In genomic region chr10:81177491-81177925, GRCm38 (mm10) we compare ENCODE assay signal across 8 mouse cellular contexts. TPM values are rescaled to one million over a fixed set of nuclear protein-coding genes. Genes with fewer than 3 reads are reported as not detected.
A peak's percentile ranks its signal among the peaks of the same experiment; 100 is the strongest.
DNase-seq lines count a peak whose midpoint lies in the region; ATAC-seq and TF ChIP-seq lines count a peak whose summit lies in the region.

No protein-coding gene starts in this region.

- DNase-seq in right cerebral cortex, postnatal 4 days, result peak; percentile 54
- no peak for DNase-seq in right cerebral cortex, postnatal 25 days
- peak; percentile 53 for DNase-seq in c-Kit-positive CD71-positive TER-119-positive erythroid progenitor cells, embryonic 14.5 days (ENCODE audit: low spot score)
- peak; percentile 52 for DNase-seq in limb, embryonic 10.5 days (ENCODE audit: low spot score)
- DNase-seq in layer of hippocampus, postnatal 14 days (ENCODE audit: low spot score in 2 of 2), result no peak
- DNase-seq in frontal cortex, adult 2 months (ENCODE audit: extremely low spot score in 1 of 2, low spot score in 1 of 2), result no peak

- H3K4me3 ChIP-seq in heart, embryonic 14.5 days (ENCODE audit: control insufficient read depth in 1 of 2, insufficient read depth in 1 of 2, low read depth in 1 of 2, low read length in 2 of 2), result peak overlapping the region; percentile 81 to 90
- peak overlapping the region; percentile 96 for H3K4me3 ChIP-seq in limb, embryonic 10.5 days
- peak overlapping the region; percentile 92 for H3K4me3 ChIP-seq in olfactory bulb, adult 2 months (ENCODE audit: insufficient read depth, low read depth, low read length)

- 6% methylated on average over 16 of the region's 16 CpGs for WGBS in heart, embryonic 14.5 days
- WGBS in limb, embryonic 10.5 days, result 19% methylated on average over 16 of the region's 16 CpGs
- WGBS in olfactory bulb, adult 2 months, result 8% methylated on average over 16 of the region's 16 CpGs

- TF ChIP-seq POLR2A in olfactory bulb, adult 2 months (IDR thresholded peaks at IDR 0.05; ENCODE audit: insufficient read depth, low read depth, low read length), result no peak

- peaks cover 52% of the 10 kb centered on the region for H3K36me3 ChIP-seq in heart, embryonic 14.5 days (ENCODE audit: control insufficient read depth, insufficient read depth, low read length)
- H3K36me3 ChIP-seq in limb, embryonic 10.5 days, result peaks cover 59% of the 10 kb centered on the region

- H3K27ac ChIP-seq in heart, embryonic 14.5 days (replicated peaks in 1 of 2; ENCODE audit: control insufficient read depth in 1 of 2, insufficient read depth in 1 of 2, low read depth in 2 of 2, low read length in 2 of 2), result peak overlapping the region; percentile 76 to 93
- peak overlapping the region; percentile 97 for H3K27ac ChIP-seq in limb, embryonic 10.5 days
- no peak overlapping the region; the same call in 1 of the 2 replicates for H3K27ac ChIP-seq in olfactory bulb, adult 2 months (ENCODE audit: insufficient read depth, low read depth, low read length)

- peak overlapping the region; percentile 95 for H3K4me2 ChIP-seq in heart, embryonic 14.5 days (ENCODE audit: low read length)

- no peak for ATAC-seq in heart, embryonic 14.5 days (ENCODE audit: insufficient number of reproducible peaks, insufficient read depth, low FRiP score, low read depth)

- H3K9ac ChIP-seq in heart, embryonic 14.5 days (ENCODE audit: low read length), result peak overlapping the region; percentile 98

- no peak for TF ChIP-seq CTCF in olfactory bulb, adult 2 months (IDR thresholded peaks at IDR 0.05; ENCODE audit: insufficient read depth, low read depth, low read length)

- no peaks in the 10 kb centered on the region for H3K9me3 ChIP-seq in heart, embryonic 14.5 days (ENCODE audit: control insufficient read depth, low read length)
- no peaks in the 10 kb centered on the region for H3K9me3 ChIP-seq in limb, embryonic 10.5 days (replicated peaks)

- peaks cover 10 to 46% of the 10 kb centered on the region in 2 experiments; a peak in 3 of 4 replicates for H3K4me1 ChIP-seq in heart, embryonic 14.5 days (ENCODE audit: control insufficient read depth in 2 of 2, insufficient read depth in 2 of 2, low read length in 2 of 2)
- peaks cover 66% of the 10 kb centered on the region for H3K4me1 ChIP-seq in limb, embryonic 10.5 days
- H3K4me1 ChIP-seq in olfactory bulb, adult 2 months (ENCODE audit: control insufficient read depth, insufficient read depth, low read length), result peaks cover 38% of the 10 kb centered on the region

- no peaks in the 10 kb centered on the region for H3K27me3 ChIP-seq in heart, embryonic 14.5 days (ENCODE audit: control insufficient read depth, insufficient read depth, low read length)
- no peaks in the 10 kb centered on the region for H3K27me3 ChIP-seq in limb, embryonic 10.5 days (ENCODE audit: low read depth, poor library complexity, severe bottlenecking)

RNA-seq across cellular contexts. Expression of gene Eef2, which starts 1.1 kb away (rescaled TPM):
- polyA plus RNA-seq in heart, embryonic 14.5 days (2014; fragmentation: Nextera tagmentation; extraction: Ambion mirVana), result 331 and 337 TPM in 2 replicates
- 575 and 611 TPM in 2 replicates for polyA plus RNA-seq in limb, embryonic 10.5 days (2016; fragmentation: Nextera tagmentation; extraction: Ambion mirVana)
- polyA plus RNA-seq in olfactory bulb, adult 2 months (2012; ENCODE audit: insufficient read depth, insufficient read length, low replicate concordance, missing spikeins), result 423 and 2,167 TPM in 2 replicates
- 1,000 to 10,000 TPM; 1,016 to 1,032 TPM for total RNA-seq in layer of hippocampus, postnatal 14 days (2021)
- 1,035 and 1,113 TPM in 2 replicates for polyA plus RNA-seq in frontal cortex, adult 2 months (2012; rRNA removed)

RNA-seq across cellular contexts. Expression of gene Dapk3, which starts 5.3 kb away (rescaled TPM):
- polyA plus RNA-seq in heart, embryonic 14.5 days (2014; fragmentation: Nextera tagmentation; extraction: Ambion mirVana), result 41.5 and 51.0 TPM in 2 replicates
- 46.5 and 52.0 TPM in 2 replicates for polyA plus RNA-seq in limb, embryonic 10.5 days (2016; fragmentation: Nextera tagmentation; extraction: Ambion mirVana)
- polyA plus RNA-seq in olfactory bulb, adult 2 months (2012; ENCODE audit: insufficient read depth, insufficient read length, low replicate concordance, missing spikeins), result not detected in 2 replicates
- 10 to 100 TPM; 59.7 to 60.4 TPM for total RNA-seq in layer of hippocampus, postnatal 14 days (2021)
- 75.3 and 76.8 TPM in 2 replicates for polyA plus RNA-seq in frontal cortex, adult 2 months (2012; rRNA removed)

RNA-seq across cellular contexts. Expression of gene 4930442H23Rik, which starts 6.1 kb away (rescaled TPM):
- not detected in 2 replicates for polyA plus RNA-seq in heart, embryonic 14.5 days (2014; fragmentation: Nextera tagmentation; extraction: Ambion mirVana)
- polyA plus RNA-seq in limb, embryonic 10.5 days (2016; fragmentation: Nextera tagmentation; extraction: Ambion mirVana), result not detected in 2 replicates
- polyA plus RNA-seq in olfactory bulb, adult 2 months (2012; ENCODE audit: insufficient read depth, insufficient read length, low replicate concordance, missing spikeins), result not detected in 2 replicates
- not detected for total RNA-seq in layer of hippocampus, postnatal 14 days (2021)
- polyA plus RNA-seq in frontal cortex, adult 2 months (2012; rRNA removed), result not detected in 2 replicates

RNA-seq across cellular contexts. Expression of gene Pias4, which starts 9.8 kb away (rescaled TPM):
- polyA plus RNA-seq in heart, embryonic 14.5 days (2014; fragmentation: Nextera tagmentation; extraction: Ambion mirVana), result 33.5 and 34.0 TPM in 2 replicates
- 73.6 and 73.9 TPM in 2 replicates for polyA plus RNA-seq in limb, embryonic 10.5 days (2016; fragmentation: Nextera tagmentation; extraction: Ambion mirVana)
- polyA plus RNA-seq in olfactory bulb, adult 2 months (2012; ENCODE audit: insufficient read depth, insufficient read length, low replicate concordance, missing spikeins), result not detected in 2 replicates
- 10 to 100 TPM; 25.9 to 28.1 TPM for total RNA-seq in layer of hippocampus, postnatal 14 days (2021)
- polyA plus RNA-seq in frontal cortex, adult 2 months (2012; rRNA removed), result 25.7 and 27.4 TPM in 2 replicates

RNA-seq across cellular contexts. Expression of gene Nmrk2, which starts 24.3 kb away (rescaled TPM):
- 7.4 and 8.3 TPM in 2 replicates for polyA plus RNA-seq in heart, embryonic 14.5 days (2014; fragmentation: Nextera tagmentation; extraction: Ambion mirVana)
- polyA plus RNA-seq in limb, embryonic 10.5 days (2016; fragmentation: Nextera tagmentation; extraction: Ambion mirVana), result not detected in 2 replicates
- not detected in 2 replicates for polyA plus RNA-seq in olfactory bulb, adult 2 months (2012; ENCODE audit: insufficient read depth, insufficient read length, low replicate concordance, missing spikeins)
- total RNA-seq in layer of hippocampus, postnatal 14 days (2021), result under 1 TPM in 1 of 2 experiments, not detected in 1; 0.26 TPM
- polyA plus RNA-seq in frontal cortex, adult 2 months (2012; rRNA removed), result 0.18 and 0.23 TPM in 2 replicates

Comparison
In these comparisons a context has a peak if more than half of its experiments do, and no peak if none do; other contexts are left out.
1. DNase-seq: peak in right cerebral cortex, postnatal 4 days (single experiment), c-Kit-positive CD71-positive TER-119-positive erythroid progenitor cells, embryonic 14.5 days (single experiment) and limb, embryonic 10.5 days (single experiment); none in right cerebral cortex, postnatal 25 days (single experiment), layer of hippocampus, postnatal 14 days (0 of 2) and frontal cortex, adult 2 months (0 of 2).
2. Peak in every context shown above with its lines, with median percentiles within 50 percentile points of each other: H3K4me3 ChIP-seq.